Mouse (Mus musculus): Measurements from ENCODE around the gene Tifa.
"Not testable (repeated sequence)": the region's sequence is repeated elsewhere in the genome, so short reads cannot be mapped to it uniquely, and the experiment has no call there.

Tifa gene

DNA sequence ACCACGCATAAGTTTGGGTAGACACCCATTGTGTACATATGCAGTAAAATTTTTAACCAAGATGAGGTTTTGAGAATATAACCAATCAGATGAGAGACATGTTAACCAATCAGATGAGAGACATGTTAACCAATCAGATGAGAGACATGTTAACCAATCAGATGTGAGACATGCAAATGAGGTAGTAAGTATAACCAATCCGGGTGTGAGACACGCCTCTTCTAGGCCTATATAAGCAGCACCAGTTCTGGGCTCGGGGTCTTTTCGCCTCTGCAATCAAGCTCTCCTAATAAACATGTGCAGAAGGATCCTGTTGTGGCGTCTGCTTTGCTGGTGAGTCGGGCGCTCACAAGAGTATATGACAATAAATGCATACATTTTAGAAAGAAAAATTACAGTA, 5.9 kb upstream of the Tifa start:
- in situ Hi-C loops (cut with MboI, MseI), result not testable (repeated sequence)

GRCm38 (mm10) chr3:127787032-127787431, 2.6 kb upstream of the Tifa start:
- in situ Hi-C loops (cut with MboI, MseI), result no loop called here

GRCm38 (mm10) chr3:127788038-127788437, 1.6 kb upstream of the Tifa start:
- in situ Hi-C loops (cut with MboI, MseI), result no loop called here

DNA sequence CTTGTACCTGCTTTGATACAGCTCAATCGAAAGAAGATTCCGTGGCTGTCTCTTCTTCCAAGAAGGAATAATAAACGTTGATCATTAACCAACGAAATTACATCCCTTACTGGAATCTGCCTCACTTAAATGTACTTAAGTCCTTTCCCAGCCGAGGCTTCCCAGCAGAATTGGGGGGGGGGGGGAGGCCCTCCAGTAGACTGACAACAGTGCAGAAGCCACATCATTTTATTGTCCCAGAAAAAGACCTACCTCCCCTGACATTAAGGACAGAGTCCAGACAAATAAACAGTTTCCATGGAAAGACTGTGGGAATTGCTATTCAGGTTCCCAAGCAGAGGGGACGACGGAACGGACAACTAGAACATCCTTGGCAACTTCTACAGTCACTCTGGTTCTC, 686 bp upstream of the Tifa start:
- in situ Hi-C loops (cut with MboI, MseI), result no loop called here

- in situ Hi-C loops (cut with MboI, MseI), result no loop called here
Observed at GRCm38 (mm10) chr3:127790234-127791055, 840 bp downstream of the Tifa start.

- in situ Hi-C loops (cut with MboI, MseI), result no loop called here
Observed at GRCm38 (mm10) chr3:127791056-127791483, 1.5 kb downstream of the Tifa start.

GRCm38 (mm10) chr3:127791595-127792561, 2.3 kb downstream of the Tifa start:
- in situ Hi-C loops (cut with MboI, MseI), result no loop called here

DNA sequence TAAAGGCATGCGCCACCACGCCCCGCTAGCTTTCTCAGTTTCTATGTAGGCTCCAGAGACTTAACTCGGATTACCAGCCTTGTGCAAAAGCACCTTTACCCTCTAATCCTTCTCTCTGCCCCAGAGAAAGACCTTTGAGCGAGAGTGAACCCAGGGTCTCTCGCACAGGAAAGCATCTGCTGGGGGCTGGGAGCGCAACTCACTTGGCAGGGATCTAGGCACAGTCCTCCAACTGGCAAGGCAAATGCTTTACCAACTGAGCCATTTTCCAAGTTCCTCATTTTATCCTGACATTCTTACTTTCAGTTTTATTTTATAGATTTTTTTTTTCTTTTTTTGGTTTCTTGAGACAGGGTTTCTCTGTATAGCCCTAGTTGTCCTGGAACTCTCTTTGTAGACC, 3.4 kb downstream of the Tifa start:
- in situ Hi-C loops (cut with MboI, MseI), result no loop called here

DNA sequence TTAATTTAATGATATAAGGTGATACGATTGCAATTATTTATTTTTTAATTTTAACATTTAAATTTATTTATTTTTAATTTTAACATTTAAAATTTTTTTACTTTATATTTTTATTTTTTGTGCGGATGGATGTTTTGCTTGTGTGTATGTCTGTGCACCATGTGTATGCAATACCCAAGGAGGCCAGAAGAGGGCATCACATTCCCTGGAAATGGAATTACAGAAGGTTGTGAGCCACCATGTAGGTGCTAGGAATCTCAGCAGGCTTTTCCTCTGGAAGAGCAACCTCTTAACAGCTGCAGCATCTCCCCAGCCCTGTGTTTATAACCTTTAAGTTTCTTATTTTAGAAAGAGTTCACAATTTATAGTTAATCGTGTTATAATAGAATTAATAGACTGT, 6.2 kb downstream of the Tifa start:
- in situ Hi-C loops (cut with MboI, MseI), result no loop called here

- in situ Hi-C loops (cut with MboI, MseI), result no loop called here
Observed at GRCm38 (mm10) chr3:127796271-127796670, 6.7 kb downstream of the Tifa start.

DNA sequence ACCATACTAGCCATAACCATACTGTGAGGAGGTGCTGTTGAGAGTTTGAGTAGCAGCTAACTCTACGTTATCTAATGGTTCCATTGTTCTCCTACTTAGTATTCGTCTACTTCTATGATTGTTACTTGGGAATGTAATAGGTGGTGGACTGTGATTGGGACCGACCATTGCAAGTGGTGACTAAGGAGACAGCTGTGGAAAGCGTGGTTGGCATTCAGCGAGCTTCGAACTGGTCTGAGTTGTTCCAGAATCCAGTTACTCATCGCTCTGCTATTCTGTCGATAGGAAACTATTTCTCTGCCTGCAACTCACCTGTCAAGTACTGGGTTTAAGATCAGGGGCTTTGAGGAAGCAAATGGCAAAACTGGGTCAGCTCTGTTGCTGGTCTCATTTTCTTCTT, 11.6 kb downstream of the Tifa start:
- in situ Hi-C loops (cut with MboI, MseI), result loop anchor here in 1 of 2 experiments (10.0 kb wide), 1 partner anchor 1916 kb away; no protein-coding TSS in a partner anchor

DNA sequence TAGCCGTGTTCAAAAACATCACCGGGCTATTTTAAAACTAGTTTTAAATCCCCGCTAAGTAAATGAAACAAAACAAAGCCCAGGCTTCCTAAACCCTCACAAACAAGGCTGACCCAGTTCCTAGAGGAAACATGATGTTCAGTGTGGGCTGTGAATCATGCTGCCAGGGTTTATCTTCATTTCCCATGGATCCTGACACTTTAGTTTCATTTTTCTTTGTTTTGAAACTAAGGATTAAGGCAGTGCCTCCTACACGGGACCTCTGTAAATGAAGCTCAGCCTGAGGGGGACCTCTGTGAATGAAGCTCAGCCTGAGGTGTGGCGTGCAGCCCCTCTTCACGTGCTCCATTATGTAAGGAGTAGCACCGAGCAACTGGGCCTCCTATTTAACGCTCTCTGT, 13.2 kb downstream of the Tifa start:
- in situ Hi-C loops (cut with MboI, MseI), result loop anchor here in 1 of 2 experiments (10.0 kb wide), 1 partner anchor 1918 kb away; no protein-coding TSS in a partner anchor

DNA sequence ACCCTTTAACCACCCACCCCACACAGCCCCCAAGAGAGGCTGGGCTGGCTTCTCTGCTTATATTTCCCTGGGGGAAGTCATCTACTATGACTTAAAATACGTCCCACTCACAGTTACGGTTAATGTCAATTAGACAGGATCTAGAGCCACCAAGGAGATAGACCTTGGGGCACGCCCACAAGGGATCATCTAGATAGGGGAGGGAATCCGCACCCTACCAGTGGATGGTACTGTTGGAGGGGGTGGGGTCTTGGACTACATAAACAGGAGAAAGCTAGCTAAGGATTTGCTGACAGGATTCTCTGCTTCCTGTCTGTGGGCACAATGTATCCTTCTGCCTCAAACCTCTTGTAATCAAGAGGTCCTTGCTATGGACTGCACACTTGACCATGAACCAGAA, 14.8 kb downstream of the Tifa start:
- in situ Hi-C loops (cut with MboI, MseI), result loop anchor here in 1 of 2 experiments (10.0 kb wide), 1 partner anchor 1920 kb away; no protein-coding TSS in a partner anchor

GRCm38 (mm10) chr3:127805071-127805470, 15.5 kb downstream of the Tifa start:
- in situ Hi-C loops (cut with MboI, MseI), result loop anchor here in 1 of 2 experiments (10.0 kb wide), 1 partner anchor 1920 kb away; no protein-coding TSS in a partner anchor

DNA sequence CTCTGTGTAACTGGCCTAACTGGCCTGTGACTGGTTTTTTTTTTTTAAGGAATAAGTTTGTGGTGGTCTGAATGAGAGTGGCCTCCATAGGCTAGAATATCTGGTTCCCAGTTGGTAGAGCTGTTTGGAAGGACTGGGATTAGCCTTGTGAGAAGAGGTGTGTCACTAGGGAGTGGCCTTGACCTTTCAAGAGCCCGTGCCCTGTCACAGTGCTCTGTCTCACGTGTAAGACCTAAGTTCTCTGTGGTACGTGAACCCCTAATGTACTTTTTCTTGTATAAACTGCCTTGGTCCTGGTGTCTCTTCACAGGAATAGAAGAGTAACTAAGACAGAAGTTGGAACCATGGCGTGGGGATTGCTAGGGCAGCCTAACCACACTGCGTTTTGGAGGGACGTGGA, 16.4 kb downstream of the Tifa start:
- in situ Hi-C loops (cut with MboI, MseI), result loop anchor here in 1 of 2 experiments (10.0 kb wide), 1 partner anchor 1921 kb away; no protein-coding TSS in a partner anchor

- in situ Hi-C loops (cut with MboI, MseI), result loop anchor here in 1 of 2 experiments (10.0 kb wide), 1 partner anchor 1923 kb away; no protein-coding TSS in a partner anchor
Observed at GRCm38 (mm10) chr3:127807846-127808245, 18.2 kb downstream of the Tifa start.

DNA sequence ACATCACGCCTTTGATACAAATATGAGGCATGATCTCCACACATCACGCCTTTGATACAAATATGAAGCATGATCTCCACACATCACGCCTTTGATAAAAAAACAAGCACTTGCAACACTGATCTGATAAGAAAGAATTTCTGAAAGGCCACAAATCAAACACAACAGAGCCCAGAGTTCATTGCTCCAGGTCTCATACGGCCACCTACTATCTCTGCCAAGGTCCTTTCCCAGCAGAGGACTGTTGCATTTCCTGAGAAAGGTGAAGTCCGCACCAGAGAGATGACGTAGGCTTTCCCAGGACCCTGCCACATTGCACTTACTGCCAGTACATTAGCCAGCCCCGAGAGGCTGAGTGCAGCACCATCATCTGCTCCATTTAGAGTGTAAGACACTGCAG, 19.5 kb downstream of the Tifa start:
- in situ Hi-C loops (cut with MboI, MseI), result loop anchor here in 1 of 2 experiments (10.0 kb wide), 1 partner anchor 1924 kb away; no protein-coding TSS in a partner anchor

DNA sequence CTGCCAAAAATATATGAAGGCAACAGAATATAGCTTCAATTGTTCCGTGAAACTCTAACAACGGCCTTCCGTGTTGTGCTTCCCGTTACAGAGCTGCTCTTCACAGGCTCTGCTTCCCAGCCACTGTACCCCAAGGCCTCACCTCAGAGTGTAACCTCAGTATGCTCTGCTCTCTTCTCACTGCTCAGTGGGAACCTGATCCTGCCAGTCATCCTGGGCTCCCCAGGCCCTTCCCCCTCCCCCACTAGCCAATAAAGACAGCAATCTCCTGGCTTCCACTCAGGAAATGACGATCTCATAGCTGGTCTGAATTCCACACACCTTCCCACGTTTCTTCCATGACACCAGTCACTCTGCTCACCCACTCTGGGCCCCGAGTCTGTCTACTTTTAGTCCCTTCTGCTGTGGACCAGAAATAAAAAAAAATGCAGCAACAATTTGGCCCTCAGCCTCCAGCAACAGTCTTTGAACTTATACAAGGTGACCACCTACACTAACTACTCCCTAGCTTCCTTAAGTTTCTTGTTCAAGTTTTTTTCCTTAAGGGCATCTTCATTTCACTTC, 27.6 kb downstream of the Tifa start:
- in situ Hi-C loops (cut with MboI, MseI), result no loop called here

- in situ Hi-C loops (cut with MboI, MseI), result no loop called here
Observed at GRCm38 (mm10) chr3:127818694-127819663, 29.4 kb downstream of the Tifa start.

GRCm38 (mm10) chr3:127820400-127820799, 30.8 kb downstream of the Tifa start:
- in situ Hi-C loops (cut with MboI, MseI), result no loop called here

All from T-helper 17 cell (primary cell).